Mouse (Mus musculus) megakaryocyte progenitor cell, adult 5-6 weeks (primary cell): ENCODE results near the gene Zfp740. TPM values are rescaled to one million over a fixed set of nuclear protein-coding genes. Genes with fewer than 3 reads are reported as not detected.
"Not testable (repeated sequence)": the region's sequence is repeated elsewhere in the genome, so short reads cannot be mapped to it uniquely, and the experiment has no call there.

Source experiments
- ATAC-seq: replicated peaks from 2 replicates; pipeline ENCODE4 v1.8.0; 2016; ENCODE audit warnings: mild to moderate bottlenecking, moderate TSS enrichment, inconsistent platforms; ENCODE audit not compliant: poor library complexity
- total RNA-seq, 2 experiments: library from RNA; stranded (forward) in 1 of 2; stranded (reverse) in 1 of 2; fragments of 157-497, 149-512 nt in 1 of 2; fragments of 200-1000 nt in 1 of 2; gene quantifications; 2 replicates each; pipeline versions ENCODE4 v1.2.3 to v1.2.4; 2015 to 2017

The Zfp740 gene
- total RNA-seq (2015) (19.7 and 28.7 TPM in 2 replicates), total RNA-seq (2017) (28.3 and 29.5 TPM in 2 replicates)

DNA sequence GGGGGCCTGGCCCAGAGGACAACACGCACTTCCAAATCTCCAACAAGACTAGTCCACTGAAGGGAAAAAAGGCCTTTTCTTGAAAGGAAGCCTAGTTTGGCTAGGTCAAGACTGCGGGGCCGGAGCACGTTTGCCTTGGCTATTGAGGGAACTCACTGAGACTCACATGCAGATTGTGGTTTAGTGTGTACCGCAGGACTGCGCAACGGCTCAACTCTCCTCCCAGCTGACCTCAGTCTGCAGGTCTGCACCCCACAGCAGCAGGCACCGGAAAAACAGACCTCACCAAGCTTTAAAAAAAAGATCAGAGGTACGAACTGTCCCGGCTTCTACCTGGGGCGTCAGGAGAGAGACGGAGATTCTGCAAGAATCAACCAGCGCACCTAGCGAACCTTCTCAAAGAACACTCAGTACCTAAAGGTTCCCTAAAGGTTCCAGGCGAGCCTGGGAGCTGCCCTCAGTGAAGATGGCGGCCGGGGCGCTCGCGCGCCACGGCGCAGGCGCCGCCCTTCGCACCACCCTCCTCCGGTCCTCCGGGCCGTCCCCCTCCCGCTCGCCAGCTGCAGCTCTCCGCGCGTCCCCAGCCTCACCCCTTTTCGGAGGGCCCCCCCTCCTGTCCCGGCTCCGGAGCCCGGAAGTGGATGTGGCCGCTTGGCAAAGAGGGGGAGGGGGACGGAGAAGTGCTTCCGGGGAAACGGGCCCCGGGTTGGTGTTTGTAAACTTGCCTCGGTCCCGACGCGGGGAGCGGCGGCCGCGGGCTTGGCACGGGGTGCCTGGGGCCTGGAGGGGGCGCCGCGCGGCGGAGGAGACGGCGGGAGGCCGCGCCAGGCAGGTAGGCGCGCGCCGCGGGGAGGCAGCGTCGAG is at the start of gene Zfp740:
Gene Zfp740, plus strand, starts transcription at position 279 of the 864 bp plus-strand sequence.
- peak; percentile 90 for ATAC-seq

DNA sequence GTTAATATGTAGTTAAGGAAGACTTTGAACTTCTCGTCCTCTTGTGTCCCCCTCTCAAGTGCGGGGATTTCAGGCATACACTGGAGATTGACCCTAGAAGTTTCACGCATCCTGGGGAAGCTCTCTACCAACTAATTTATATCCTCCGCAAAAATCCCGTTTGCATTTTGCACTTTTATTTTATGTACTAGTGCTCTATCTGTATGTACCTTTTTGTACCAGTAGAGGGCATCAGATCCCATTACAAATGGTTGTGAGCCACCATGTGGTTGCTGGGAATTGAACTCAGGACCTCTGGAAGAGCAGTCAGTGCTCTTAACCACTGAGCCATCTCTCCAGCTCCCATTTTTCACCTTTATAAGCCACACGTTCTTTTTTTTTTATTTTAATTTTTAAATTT is 48.0 kb upstream of the Zfp740 start:
- not testable (repeated sequence) for ATAC-seq

DNA sequence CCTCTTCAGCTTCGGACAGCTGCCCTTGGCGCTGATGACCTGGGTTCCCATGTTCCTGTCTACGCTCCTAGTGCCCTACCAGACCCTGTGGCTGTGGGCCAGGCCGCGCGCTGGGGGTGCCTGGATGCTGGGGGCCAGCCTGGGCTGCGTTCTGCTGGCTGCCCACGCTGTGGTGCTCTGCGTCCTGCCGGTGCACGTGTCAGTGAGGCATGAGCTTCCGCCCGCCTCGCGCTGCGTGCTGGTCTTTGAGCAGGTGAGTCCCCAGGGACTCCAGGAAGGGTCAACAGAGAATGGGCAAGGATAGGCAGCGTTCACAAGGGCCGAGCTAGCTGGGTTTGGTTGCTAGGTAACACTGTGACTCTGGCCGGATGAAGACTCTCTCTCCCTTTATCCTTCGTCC is 46.2 kb upstream of the Zfp740 start:
- no peak for ATAC-seq

DNA sequence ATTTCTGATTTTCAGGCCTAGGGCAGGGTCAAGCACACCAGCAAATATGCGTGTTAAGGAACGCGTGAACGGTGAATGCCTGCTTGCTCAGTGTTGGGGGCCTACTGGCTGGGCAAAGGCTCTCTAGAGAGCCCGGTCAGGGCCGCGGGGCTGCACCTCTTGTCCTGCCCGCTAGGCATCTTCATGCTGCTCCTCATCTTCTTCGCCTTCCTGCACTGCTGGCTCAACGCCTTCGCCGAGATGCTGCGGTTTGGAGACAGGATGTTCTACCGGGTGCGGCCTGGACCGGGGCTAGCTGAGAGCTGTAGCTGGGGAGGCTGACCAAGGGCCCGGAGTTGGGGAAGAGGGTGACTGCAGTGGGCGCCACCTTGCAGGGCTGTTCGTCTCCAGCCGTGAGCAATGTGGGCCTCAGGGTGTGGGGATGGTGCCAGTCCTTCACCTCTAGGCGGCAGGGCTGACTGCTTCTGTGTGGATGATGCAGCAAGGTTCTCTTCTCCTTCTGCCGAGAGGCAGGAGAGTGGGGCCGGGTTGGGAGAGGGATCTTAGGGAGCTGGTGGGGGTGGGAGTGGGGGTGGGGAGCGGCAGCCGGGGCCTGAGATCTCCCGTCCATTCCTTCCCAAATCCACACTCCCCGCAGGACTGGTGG is 42.5 kb upstream of the Zfp740 start:
- ATAC-seq, result 0 out of 2 replicates have a peak, but pooled peaks have one; percentile 12

DNA sequence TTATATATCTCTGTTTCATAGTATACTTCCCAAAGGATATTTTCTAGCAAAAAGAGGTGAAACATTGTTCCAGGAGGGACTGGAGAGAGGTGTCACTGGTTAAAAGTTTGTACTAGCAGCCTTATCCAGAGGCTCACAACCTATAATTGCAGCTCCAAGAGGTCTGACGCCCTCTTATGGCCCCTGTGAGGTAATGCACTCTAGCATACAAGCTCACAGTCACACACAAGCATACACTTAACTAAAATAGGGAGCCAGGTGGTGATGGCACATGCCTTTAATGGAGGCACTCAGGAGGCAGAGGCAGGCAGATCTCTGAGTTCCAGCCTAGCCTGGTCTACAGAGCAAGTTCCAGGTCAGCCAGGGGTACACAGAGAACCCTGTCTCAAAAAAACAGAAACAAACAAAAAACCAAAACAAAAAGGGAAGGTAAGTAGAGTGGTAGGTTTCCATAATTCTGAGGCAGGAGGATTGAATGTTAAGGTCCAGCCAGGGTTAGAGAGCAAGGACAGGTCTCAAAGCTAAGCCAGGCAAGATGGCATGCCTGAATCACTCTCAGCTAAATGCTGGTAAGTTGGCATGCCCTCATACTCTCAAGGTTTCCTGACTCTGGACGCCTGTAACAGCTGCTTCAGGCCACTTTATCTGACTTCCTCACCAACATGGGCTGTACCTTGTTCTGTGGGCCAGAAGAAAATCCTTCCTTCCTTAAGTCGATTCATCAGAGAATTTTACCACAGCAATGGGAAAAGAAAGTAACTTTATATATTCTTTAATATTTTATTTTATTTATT is 39.0 kb upstream of the Zfp740 start:
- no peak for ATAC-seq

DNA sequence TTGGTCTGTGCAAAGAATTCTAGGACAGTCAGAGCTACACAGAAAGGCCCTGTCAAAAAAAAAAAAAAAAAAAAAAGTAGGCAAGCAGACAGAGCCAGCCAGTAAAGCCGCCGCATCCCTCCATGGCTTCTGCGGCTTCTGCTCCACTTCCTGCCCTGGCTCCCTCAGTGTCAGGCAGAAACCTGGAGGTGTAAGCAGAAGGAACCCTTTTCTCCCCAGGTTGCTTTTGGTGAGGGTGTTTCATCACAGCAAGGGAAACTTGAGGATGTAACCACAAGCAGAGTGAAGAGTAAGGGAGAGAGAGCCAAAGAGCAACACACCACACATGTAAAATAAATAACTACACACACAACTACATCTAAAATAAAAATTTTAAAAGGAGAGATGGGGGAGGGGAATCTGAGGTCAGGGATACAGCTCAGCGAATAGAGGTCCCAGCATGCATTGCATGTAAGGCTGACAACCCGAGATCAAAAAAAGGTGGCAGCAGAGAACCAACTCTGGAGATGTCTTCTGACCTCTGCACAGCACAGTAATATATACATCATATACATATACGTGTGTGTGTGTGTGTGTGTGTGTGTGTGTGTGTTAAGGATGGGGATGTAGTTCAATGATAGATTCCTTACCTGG is 37.5 kb upstream of the Zfp740 start:
- ATAC-seq, result peak; percentile 83

DNA sequence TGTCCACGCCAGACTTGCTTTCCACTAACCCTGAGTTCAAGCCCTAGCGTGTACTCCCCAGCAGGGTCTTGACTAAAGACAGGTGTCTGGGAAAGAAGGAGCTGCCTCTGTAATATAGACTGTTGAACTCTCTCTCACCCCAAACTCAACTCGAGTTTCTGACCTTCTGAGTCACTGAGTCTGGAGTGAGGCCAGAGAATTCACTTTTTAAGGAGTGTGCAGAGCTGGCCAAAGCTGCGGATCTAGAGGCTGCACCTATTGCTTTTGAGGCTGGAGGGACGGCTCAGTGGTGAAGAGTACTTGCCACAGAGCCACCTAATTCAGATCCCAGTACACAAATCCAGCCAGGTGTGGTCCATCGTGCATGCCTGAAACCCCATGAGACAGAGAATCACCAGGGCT is 35.4 kb upstream of the Zfp740 start:
- ATAC-seq, result no peak

DNA sequence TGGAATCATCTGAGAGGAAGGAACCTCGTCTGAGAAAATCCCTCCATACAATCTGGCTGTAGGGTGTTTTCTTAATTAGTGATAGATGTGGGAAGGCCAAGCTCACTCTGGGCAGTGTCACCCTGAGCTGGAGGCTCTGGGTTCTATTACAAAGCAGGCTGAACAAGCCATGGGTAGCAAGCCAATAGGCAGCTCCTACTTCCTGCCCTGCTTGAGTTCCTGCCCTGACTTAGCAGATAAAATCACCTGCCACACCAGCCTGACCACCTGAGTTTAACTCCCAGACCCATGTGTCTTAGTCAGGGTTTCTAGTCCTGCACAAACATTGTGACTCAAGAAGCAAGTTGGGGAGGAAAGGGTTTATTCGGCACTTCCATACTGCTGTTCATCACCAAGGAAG is 34.0 kb upstream of the Zfp740 start:
- ATAC-seq, result no peak

DNA sequence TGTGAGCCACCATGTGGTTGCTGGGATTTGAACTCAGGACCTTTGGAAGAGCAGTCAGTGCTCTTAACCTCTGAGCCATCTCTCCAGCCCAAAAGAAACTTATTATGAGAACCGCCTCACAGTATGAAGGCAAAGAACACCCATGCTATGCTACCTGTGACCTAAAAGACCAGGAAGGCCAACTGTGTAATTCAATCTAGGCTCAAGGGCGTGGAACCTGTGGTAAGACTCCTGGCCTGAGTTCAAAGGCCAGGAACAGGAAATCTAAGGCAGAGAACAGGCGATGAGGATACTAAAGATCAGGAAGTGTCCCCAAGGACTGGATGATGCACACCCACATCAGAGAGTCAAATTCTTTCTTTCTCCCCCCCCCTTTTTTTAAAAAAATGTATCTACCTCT is 29.5 kb upstream of the Zfp740 start:
- no peak for ATAC-seq

DNA sequence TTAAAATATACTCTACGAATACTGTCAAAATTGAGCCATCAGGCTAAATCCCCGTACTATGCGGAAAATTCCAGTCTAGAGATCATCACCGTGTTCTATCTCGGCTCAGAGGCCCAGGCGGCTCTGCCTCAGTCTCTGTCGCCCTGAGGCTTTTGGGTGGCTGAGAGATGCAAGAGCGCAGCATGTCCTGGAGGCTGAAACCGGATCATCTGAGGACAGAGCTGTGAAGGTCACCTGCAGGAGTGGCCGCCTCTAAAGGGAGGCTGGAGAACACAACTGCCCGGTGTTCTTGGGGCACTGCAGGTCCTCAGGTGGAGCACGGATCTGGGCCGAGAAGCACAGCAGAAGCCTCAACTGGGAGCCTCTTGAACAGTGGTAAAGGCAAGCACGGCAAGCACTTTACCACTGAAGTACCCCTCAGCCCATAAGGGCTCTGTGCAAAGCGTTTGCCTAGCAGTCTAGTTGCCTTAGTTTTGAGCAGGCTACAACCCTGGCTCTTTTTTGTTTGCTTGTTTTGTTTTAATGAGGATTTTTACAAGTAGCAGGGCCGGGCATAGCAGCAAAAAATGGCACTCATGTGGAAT is 27.2 kb upstream of the Zfp740 start:
- ATAC-seq, result no peak

DNA sequence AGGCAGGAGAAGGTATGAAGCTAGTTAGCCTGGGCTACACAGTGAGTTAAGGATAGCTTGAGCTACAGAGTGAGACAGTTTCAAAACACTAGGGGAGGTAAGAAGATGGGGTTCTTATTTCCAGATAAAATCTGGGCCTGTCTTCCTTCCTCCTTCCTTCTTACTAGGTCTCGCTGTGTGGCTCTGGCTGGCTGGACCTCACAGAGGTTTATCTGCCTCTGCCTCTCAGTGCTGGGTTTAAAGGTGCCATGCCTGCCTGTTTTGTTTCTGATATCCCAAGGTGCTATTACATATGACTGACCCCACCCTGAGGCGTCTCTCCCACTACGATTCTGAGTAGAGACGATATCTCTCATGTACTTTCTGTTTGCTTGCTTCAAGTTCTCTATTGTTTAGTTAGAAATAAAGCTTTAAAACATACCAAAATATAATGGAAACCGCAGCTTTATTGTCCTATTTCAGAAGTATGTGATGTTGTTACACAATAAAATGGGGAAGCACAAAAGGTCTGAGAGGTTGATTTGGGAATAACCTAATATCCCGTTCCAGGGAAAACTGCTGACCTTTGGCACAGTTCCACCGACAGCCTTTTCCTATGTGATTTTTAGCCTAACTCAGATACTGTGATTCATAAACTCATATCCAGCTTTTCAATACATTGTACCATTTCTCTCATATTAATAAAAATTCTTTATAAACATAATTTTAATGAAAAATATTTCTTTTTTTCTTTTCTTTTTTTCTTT is 26.3 kb upstream of the Zfp740 start:
- ATAC-seq, result peak; percentile 47

DNA sequence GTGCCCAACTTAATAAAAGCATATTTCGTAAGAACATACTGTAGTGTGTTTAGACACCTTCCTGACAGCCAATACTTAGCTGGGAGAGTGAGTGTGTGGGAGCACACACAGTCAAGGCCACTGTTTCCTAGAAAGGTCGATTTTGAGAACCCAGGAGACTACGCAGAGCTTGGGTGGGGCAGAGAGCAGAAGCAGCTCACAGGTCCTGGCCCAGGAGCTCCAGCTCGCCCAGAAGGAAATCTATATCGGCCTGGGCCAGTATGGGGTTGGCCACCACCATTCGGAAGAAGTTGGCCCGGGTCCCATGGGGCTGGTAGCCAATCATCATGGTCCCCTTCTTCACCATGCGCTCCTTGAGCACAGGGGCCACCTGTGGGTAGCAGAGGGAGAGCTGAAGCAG is 25.6 kb upstream of the Zfp740 start:
- no peak for ATAC-seq

DNA sequence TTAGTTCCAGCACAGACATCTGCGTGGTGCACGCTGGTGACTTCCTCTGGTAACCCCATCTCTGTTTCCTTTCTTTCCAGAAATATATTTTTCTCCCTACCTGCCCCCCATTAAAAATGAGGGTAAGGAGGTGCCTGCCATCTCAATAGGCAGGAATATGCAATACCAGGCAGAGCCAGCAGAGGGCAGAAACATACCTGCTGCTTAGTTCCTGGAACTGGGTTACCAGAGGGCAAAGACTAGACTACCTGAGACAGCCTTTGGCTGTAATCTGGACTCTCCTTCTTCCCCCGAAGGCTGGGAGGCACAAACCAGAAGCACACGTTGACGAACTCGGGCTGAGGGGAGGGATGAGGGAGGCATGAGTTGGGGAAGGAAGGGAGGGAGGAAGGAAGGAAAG is 24.8 kb upstream of the Zfp740 start:
- peak; percentile 90 for ATAC-seq

DNA sequence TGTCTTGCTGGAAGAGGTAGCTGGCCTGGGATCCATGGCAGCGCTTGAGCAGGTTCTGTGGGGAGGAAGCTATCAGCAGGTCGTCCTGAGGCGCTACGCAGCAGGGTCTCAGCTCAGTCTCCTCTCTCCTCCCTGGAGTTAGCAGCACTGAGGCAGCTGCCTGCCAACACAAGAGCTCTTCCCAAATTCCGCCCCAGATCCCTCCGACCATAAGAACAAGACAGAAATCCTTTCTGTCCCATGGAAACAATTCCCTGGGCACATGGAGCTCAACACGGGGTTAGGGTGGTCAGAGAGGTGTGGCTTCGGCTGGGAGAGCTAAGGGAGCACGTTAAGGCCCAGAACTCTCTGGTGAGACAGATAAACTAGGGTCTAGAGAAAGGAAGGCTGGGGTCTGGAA is 23.9 kb upstream of the Zfp740 start:
- no peak for ATAC-seq

DNA sequence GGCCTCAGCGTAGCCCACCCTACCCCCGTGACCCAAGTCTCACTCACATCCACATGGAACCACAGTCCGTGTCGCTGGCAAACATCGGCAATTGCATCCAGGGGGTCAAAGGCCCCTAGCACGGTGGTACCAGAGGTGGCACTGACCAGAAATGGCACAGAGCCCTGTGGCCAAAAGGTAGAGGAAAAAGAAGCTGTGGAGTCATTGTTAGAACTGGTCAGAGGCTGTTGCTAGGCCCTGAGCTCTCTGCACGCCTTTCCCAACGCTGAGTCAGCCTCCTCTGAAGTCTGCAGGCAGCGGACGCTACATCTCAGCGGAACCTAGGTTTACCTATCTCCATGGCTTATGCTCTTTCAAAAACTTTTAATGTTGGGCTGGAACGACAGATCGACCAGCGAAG is 23.1 kb upstream of the Zfp740 start:
- ATAC-seq, result no peak

DNA sequence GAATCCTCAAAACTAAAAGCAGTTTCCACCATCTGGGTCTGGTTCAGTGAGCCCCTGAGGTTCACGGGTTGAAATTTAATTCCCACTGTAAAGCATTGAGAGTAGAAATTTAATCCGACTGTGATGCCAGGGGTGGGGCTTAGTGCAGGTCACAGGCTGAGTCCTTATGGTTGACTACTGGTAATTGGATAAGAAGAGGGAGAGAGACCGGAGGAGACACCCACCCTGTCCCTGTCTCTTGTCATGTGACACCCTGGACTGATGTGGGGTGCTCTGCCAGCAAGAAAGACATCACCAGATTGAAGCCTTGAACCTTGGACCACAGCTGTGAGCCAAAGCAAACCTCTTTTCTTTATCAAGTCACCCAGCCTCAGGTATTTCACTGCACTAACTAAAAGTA is 20.0 kb upstream of the Zfp740 start:
- no peak for ATAC-seq

DNA sequence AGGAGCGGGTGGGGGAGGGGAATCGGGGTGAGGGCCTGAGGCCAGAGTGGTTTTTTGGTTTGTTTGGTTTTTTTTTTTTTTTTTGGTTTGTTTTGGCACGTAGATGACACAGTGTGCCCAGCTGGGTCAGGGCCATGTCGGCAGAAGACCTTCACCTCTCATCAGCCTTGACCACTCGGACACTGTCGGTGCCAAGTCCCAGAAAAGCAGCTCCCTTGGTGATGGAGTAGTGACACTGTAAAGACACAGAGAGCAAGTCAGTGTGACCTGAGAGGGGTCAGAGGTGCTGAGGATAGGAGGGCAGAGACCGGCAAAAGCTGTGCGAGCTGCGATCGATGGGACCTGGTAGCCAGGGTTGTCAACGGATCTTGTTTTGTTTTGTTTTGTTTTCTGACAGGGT is 16.8 kb upstream of the Zfp740 start:
- no peak for ATAC-seq

DNA sequence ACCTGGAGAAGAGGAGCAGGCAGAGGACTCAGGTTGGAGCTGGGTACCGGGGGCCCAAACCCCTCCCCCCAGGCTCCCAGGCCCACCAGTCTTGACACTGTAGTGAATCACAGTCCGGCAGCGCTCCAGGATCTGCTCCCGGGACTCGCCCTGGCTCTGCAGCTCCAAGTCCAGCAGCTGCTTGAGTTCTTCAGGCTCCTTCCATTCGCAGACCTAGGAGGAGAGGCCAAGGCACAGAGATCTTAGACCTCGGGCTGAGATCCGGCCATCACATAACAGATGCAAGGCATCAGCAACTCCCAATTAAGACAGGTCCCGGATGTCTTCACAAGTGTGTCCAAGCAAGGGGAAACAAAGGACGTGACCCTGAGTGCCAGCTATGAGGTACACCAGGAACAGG is 15.0 kb upstream of the Zfp740 start:
- ATAC-seq, result no peak

DNA sequence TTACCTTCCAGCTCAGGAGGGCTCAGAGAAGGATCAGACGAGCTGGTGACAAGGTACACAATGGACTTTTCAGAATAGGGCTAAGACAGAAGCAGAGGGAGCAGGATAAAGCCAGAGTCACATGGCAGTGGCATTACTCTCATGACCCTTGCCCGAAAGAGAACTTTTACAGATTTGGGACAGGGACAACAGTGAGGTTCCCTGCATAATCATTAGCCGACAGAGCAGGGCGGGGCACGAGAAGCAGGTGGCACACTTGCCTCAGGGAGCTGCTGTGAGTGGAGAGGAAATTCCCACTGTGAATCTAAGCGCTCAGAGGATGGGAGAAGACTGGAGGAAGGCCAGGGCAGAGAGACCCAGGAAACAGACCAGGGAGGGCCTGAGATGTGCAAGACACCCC is 14.2 kb upstream of the Zfp740 start:
- no peak for ATAC-seq

DNA sequence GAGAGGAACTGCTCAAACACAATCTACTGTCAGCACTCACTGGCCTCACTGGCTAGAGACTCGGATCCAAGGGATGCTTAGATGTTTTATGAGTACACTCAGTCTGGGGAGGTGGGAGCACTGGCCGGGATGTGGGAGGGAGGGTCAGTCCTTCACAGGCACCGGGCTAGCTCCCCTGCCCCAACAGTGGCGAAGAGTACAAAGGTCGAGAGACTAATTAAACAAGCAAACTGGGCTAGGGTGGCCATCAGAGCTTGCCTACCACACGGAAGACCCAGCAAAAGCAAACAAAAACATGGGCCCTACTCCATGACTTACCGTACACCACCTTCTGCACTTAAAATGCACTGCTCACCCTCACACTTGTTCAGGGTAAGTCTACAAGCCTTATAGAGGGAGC is 11.3 kb upstream of the Zfp740 start:
- no peak for ATAC-seq
